Mouse (Mus musculus) layer of hippocampus, adult 9-10 months (tissue): ENCODE measurements around the gene Tmcc2.

ENCODE experiments used
- DNase-seq: peaks from one replicate; pipeline ENCODE4 v3.0.0; 2022; ENCODE audit warnings: low spot score

The Tmcc2 gene

DNA sequence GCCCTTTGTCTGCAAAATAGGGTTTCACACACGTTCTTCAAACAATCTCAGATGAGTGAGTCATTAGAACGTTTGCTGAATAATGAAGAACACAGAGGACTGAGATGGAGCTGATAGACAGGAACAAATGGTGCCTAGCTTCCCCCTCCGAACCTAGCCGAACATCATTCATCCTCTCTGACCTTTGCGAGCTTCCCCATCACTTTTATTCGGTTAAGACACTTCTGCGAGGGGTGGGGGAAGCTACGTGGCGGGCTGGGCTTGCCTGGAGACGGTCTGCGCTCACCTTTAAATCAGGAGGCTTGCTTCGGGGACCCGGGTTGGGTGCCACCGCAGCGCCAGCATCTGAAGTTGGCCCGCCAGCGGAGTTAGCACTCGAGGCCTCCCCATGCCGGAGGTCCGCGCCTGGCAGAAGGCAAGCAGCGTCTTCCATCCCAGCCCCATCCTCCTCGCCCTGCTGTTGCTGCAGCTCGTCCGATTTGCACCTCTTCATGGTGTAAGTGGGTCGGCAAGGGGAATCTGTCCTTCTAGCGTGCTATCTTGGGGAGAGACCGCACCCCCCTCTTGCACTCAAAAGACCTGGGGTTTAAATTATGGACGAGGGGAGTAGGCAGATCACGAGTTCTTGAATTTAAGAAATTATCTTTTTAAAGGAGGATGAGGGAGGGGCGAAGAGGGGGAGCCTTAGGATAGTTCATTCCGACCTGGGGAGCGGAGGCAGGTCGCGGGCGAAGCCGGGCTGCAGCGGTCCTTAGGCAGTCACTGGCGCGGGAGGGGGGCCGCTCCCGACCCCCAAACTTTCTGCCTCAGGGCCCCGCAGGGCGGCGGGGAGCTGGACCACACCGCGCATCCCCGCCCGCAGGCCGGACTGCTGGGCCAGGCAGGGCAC is at the start of gene Tmcc2:
Gene Tmcc2 (minus strand): TSS at position 591 of the 889 bp plus-strand sequence.
- DNase-seq = no peak

DNA sequence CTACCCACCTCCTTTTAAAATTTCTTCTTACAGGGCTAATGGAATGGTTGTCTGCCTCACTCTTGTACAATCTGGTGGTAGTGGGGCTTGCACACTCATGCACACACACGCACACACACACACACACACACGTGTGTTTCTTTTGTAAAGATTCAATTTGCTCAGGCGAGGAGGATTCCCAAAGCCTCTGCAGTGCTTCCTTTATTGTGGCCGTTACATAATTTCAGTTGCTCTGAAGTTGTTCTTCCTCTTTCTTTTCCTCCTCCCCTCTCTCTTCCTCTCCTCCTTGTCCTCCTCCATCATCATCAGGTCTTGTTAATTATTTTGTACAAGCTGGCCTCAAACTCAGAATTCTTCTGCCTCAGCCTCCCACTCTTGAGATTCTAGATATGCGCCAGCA is 46.3 kb upstream of the Tmcc2 start:
- DNase-seq = no peak

DNA sequence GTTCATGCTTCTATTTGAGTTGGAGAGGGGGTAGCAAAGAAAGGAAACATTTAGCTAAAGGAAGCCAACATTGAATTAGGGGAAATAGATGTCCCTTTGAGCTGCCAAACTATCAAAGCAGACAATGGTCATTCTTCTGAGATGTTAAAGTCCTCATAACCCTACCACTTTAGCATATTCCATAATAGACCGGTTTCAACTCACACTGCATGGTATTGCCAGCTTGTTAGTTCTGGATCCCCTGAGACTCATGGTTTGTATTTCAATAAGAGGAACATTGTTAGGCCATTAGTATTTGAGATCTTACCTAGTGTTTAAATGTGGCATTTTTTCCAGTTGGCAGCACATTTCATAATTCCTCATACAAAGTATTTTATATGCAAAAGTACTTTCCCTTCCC is 45.9 kb upstream of the Tmcc2 start:
- DNase-seq = no peak

DNA sequence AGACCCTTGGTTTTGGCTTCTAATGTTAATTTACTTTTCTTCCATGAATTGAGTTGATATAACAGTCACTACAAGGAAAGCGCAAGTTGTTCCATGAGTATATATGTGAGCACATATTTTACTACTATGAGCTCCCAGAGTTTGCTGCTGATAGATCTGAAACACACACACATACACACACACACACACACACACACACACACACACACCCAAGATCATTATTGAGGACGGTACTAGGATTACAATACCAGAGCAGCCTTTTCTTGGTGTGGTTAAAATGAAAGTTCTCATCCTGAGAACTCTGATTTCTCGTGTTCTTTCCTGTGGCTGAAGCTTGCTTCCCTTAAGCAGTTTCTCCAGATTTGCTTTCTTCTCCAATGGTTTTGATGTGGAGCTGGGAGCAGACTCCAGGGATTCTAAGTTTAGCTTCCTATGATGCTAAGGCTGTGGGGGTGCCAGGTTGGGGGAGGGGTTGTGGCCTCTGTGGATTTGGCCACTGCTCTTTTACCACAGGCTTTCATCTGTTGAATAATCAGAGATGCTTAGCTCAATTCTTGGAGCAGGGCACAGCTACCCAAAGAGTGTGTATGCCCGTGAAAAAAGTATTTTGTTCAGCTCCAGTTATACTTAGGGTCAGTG is 45.4 kb upstream of the Tmcc2 start:
- DNase-seq = no peak

DNA sequence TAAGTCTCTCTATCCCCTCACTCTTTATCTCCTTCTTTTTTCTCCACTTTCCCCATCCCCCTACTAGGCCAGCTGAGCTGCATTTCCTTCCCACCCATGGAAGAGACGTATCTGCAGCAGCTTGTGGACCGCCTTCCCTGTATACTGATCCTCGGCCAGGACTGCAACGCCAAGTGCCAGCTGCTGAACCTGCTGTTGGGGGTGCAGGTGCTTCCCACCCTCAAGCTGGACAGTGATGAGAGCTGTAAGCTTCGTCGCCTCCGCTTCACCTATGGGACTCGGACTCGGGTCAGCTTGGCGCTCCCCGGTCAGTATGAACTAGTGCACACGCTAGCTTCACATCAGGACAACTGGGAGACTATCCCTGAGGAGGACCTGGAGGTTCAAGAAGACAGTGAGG is 43.0 kb upstream of the Tmcc2 start:
- no peak for DNase-seq

DNA sequence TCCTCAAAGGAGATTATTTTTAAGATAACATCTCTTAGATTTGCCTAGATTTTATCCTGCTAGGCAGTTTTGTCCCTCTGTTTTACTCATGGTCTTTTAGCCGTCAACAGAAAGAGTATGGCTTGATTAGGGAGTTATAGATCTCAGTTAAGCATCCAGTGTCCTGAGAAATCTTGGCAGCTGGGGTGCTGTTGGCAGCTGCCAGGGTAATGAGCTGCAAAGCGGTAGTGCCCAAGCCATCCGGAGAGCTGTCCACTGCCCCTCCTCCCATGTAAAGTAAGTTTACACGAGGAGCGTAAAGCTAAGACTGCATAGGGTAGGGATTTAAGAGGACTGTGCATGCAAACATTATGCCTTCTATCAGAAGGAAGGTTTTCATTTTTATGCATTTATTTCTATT is 42.3 kb upstream of the Tmcc2 start:
- DNase-seq = no peak

DNA sequence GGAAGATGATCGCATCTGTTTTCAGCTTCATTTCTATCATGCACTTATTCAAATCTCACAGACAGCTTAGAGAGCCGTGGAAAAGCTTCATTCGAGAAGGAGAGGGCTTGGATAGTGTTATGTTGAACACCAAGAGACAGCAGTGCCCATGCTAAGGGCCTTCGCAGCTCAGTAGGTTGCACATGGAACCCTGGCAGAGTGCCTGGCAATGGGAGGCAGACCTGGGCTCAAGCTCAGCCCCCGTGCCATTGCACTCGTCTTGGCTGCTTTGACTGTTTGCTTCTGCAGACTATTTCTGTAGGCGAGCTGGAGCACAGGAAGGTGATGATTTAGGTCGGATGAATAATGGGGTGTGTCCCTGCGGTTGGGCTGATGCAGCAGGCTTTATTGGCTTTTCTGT is 40.6 kb upstream of the Tmcc2 start:
- DNase-seq = no peak

DNA sequence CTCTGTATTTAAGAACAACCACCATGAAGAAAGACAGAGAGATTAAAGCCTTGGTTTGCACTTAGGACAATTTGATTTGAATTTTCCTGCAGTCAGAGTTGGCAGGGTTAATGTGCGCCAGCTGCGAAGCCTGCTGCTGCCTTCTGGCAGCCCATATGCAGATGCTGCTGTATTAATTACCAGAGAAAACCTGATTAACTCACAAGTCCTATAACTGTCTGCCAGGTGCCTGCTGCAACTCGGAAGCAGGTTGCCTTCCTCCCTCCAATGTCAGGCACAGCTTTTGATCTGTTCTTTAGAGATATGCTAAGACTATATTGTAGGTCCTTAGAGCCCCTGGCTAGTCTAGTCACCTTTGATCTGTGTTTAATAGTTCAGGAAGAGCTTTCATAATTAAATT is 39.7 kb upstream of the Tmcc2 start:
- peak; percentile 50 for DNase-seq

DNA sequence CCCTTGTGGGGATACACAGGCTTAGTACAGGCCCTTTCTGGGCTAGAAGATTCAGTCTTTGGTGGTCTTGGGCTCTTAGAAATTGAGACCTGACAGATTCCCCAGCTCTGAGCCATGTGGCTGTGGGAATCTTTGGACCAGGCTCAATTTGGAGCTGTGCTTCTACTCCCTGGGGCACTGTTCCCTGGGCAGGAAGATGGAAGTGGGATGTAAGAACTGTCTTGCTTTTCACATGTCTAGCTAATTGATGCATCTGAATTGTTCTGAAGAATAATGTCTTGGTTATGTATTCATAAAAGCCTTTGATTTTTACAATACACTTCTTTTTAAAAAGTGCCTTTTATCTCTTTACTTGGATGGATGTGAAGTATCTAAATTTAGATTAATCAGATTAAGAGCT is 34.5 kb upstream of the Tmcc2 start:
- DNase-seq = no peak

DNA sequence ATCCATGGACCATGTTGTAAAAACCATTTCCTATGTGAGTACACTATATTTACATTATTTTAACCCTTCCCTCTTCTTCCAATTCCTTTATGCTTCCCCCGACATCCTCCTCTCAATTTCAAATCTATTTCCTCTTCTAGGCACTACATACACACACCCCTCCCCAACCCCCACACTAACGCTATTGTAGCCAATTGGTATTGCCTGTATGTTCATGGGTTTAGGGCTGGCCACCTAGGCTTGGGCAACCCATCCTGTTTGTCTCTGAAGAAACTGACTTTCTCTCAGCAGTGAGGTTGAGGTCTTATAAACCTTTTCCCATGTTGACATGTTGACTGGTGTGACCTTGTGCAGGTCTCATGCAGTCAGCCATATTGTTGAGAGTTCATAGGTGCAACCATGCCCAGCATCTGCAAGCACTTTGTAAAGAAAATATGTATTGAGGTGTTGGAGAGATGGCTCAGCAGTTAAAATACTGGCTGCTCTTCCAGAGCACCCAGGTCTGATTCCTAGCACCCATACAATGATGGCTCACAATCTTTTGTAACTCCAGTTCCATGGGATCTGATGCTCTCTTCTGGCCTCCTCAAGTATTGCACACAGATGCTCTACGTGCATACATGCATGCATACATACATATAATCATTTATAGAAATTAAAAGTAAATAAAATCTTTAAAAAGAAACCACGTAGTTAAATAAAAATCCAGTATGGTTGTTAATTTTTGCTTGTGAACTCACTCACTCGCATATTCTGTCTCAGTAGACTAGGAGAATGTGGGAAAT is 32.0 kb upstream of the Tmcc2 start:
- no peak for DNase-seq

DNA sequence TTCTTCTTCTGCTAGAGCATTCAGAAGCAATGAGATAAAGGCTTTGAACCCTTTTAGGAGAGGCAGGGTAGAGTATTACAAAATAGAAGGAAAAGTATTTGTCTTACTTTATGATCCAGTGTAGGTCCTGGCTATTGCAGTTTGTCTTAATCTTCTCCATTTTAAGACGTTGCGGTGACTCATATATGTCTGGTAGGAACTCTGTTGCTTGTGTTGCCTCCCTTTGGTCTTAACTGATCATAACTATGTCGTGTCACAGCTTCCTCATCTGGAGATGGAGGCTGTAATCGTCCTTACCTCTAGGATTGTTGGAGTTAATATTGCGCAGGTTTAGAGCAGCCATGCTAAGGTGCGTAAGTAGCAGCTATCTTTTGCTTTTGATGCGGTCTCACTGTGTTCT is 29.6 kb upstream of the Tmcc2 start:
- no peak for DNase-seq

DNA sequence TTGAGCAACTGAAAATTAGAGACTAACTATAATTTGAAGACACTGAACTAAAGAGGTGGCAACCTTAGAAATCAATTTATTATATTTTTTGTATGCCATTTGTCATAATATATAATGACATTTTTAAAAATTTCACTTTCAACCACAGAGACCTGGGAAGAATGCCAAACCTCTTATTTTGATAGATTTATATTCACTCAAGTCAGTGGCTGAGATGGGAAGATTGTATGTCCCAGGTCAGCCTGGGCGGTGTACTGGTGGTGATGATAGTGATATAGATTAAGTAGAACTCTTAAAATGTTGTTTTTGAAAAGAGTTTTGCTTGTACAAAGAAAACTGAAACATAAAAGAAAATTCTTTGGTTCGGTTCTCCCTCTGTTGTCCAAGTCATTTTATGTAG is 29.1 kb upstream of the Tmcc2 start:
- no peak for DNase-seq

DNA sequence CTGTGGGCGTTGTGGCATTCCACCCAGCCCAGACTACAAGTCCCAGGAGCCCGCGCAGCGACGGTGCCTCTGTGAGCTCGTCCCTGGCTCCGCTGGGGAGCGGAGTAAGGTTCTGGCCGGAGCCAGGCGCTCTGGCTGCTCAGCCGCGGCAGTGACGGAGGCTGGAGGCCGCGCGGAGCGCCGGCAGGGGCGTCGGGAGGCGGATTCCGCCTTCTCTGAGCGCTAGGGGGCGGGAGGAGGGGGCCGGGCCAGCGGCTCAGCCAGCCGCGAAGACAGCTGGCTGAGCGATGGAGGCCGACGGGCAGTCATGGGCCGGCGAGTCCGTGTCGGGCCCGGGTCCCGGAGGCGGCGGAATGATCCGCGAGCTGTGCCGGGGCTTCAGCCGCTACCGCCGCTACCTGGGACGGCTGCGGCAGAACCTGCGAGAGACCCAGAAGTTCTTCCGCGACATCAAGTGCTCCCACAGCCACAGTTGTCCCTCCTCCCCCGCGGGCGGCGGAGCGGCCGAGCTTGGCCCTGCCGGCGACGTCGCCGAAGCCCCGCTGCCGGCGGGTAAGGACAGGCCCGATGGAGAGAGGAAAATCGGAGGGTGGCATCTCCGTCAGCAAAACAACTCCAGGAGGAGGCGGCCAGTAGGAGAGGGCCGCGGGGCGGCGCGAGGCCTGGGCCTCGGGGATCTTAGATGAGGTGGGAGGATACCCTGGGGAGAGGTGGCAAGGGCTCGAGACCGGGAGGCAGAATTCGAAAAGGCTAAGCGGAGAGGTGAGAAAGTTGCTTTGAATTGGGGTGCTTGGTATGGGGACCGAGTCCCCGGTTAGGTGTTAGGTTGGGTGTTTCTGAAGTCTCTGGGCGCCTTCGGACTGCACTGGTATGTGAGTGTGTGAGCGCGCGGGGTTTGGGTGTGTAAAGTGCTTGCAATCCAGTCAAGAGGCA is 26.5 kb upstream of the Tmcc2 start, which contains the start of gene Dstyk:
Gene Dstyk (plus strand): TSS at position 237 of the 933 bp plus-strand sequence.
- DNase-seq = peak; percentile 62

DNA sequence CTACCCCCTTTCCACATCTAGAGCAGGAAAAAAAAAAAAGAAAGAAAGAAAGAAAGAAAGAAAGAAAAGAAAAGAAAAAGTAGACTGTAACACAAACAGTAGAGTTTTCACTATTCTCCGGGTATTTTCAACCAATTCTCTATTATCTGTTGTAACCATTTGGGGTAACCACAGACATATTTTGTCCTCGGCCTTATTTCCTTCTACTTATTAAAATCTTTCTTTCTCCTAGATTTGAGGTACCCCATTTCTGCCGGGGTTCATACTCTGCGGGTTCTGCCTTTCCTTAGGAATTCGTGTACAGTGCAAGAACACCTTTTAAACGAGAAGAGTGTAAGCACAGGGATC is 25.8 kb upstream of the Tmcc2 start:
- no peak for DNase-seq

DNA sequence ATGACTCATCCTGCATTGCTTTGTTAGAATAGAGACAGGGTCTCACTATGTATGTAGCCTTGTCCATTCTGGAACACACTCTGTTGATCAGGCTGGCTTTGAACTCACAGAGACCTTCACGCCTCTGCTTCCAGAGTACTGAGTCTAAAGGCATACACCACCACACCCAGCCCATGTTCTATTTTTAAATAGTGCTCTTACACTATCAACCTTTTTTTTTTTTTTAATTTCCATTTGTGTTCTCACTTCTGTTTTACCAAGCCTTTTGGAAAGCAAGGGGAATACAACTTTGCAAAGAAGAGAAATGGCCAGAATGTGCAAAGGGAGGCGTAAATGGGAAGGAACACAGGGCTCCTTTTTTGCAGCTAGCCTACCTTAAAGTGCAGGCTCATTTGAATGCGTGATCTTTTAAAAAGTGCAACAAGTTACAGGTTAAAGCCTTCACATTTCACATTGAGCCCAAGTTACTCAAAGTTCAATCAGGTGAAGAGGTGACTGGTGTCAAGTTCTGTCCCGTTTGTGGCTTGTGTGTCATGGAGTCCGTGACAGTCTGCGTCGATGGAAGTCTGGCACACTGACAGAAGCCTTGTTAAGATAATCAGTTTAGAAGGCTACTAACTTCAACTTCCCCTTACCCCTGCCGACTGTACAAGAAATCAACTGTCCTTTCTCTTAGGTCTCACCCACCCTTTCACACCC is 25.3 kb upstream of the Tmcc2 start:
- no peak for DNase-seq

DNA sequence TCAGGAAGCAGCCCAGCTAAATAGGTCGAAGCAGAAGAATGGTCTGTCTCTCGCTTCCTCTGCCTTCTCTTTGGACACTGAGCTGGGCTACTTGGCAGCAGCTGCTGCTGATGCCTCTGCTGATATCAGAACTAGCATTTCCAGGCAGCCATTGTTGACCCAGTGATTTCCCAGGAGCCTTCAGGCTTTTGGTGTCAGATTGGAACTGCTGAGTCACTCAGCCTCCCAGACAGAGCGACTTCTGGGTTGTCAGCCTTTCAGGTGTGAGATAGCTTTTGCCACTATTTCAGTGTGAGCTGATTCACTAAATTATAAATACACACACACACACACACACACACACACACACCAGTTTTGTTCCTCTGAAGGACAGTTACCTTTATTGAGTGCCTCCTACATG is 19.6 kb upstream of the Tmcc2 start:
- DNase-seq = no peak

DNA sequence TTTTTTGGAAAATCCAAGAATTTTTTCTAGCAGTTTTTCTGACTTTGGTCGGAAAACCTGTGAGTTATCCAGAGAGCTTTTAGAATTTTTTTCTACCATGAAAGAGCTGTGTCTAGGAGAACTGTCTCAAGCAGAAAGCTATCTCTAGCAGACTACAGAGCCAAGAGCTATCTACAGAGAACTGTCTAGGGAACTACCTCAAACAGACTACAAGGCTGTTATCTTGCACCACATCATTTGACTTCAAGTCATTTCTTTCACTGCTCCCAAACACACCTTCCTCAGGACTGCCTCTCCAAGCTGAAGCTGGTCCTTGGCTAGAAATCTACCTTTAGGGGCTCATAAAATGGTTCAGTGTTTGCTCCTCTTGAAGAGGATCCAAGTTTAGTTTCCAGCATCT is 10.8 kb upstream of the Tmcc2 start:
- no peak for DNase-seq

DNA sequence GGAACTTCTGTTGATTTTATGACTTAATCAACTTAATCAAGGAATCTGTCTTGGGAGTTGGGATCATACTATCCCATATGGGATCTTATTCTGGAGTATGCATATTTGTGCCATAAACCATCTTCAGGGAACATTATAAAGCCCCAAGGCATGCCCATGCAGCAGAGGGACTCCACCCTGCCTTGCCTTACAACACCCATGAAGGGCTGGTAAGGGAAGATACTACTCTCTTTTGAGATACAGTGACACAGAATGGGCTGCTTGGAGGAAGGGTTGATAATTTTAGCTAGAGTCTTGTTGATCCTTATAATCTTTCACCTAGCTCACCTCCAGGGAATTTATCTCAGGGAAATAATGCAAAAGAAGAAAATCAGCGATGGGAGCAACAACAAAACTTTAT is 9.5 kb upstream of the Tmcc2 start:
- DNase-seq = no peak

DNA sequence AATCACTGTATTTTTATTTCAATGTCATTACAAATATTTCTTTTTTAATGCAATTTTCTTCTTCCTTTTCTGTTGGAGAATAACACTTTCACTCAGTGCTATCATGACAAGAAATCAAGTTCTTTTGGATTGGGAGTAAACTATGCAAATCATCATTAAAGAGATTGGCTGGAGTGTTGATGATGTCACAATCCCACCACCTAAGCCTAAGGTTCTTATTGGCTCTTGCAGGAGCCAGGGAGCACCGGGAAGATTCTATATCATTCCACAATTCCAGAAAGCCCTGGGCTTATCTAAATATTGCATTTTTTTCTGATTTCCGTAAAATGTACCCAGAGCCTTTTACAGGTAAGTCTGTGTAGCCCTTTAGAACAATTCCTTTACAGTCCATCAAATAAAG is 5.6 kb upstream of the Tmcc2 start:
- no peak for DNase-seq

DNA sequence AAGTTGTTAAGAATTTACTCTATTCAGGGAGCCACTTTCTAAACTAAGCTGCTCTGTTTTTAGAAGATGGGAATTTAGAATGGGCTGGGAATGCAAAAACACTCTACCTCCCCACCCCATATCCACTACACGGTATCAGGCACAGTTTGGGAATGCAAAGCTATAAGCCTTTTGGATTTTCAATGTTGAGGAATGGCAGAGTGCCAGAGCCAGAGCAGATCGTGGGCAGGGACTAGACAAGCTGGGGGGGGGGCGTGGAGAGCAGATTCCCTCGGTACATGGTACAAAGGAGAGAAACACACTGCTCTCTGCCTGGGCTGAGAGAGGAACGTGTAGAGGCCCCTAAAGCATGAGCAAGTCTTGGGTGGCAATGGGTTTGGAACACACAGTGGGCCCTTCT is 1.8 kb upstream of the Tmcc2 start:
- no peak for DNase-seq

DNA sequence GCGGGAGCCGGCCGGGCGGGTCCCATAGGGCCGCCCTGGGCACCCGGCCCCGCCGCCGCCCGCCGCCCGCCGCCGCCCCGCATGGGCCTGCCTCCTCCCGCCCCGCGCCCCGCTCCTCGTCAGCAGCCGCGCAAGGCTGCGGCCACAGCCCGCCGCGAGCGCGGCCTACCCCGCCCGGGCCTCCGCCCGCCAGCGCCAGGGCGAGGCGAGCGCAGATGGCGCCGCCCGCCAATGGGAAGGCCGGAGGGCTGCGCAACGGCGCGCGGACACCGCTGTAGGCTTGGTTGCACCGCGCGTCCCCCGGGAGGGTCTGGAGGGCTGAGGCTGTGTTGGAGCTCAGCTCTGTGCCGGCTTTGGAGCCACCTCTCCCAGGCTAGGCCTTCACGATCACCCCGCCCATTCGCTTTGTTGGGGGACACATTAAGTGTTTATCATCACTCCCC is 520 bp upstream of the Tmcc2 start:
- no peak for DNase-seq
